Mouse (Mus musculus) liver, embryonic 12.5 days (tissue): ENCODE results near the gene Ppp3ca. TPM values are rescaled to one million over a fixed set of nuclear protein-coding genes. Genes with fewer than 3 reads are reported as not detected.

Source experiments
- ATAC-seq: fragments of 200-750 bp; cut with Nextera tagmentation; 2 replicates; pipeline ENCODE4 v1.8.0; 2017; ENCODE audit warnings: moderate number of reproducible peaks, mild to moderate bottlenecking, moderate library complexity
- H3K27ac ChIP-seq: fragments of 300-500 bp; sonication (generic); 2 replicates; pipeline ENCODE4 v1.5.1; 2016; ENCODE audit warnings: mild to moderate bottlenecking
- H3K27me3 ChIP-seq: fragments of 300-500 bp; sonication (generic); replicated peaks from 2 replicates; pipeline ENCODE4 v1.6.1; 2016; ENCODE audit warnings: mild to moderate bottlenecking, moderate library complexity
- H3K36me3 ChIP-seq: fragments of 300-500 bp; sonication (generic); 2 replicates; pipeline ENCODE4 v1.6.1; 2016; ENCODE audit warnings: mild to moderate bottlenecking, moderate library complexity
- H3K4me1 ChIP-seq: fragments of 300-500 bp; sonication (generic); 2 replicates; pipeline ENCODE4 v1.6.1; 2016
- H3K4me2 ChIP-seq: fragments of 300-500 bp; sonication (generic); 2 replicates; pipeline ENCODE4 v1.6.1; 2016; ENCODE audit warnings: mild to moderate bottlenecking, moderate library complexity
- H3K4me3 ChIP-seq: fragments of 300-500 bp; sonication (generic); 2 replicates; pipeline ENCODE4 v1.5.1; 2016; ENCODE audit warnings: mild to moderate bottlenecking, moderate library complexity
- H3K9ac ChIP-seq: fragments of 300-500 bp; sonication (generic); 2 replicates; pipeline ENCODE4 v1.6.1; 2016; ENCODE audit warnings: mild to moderate bottlenecking, moderate library complexity
- H3K9me3 ChIP-seq: fragments of 300-500 bp; sonication (generic); replicated peaks from 2 replicates; pipeline ENCODE4 v1.6.1; 2016; ENCODE audit warnings: mild to moderate bottlenecking, moderate library complexity
- WGBS: fragments of 180-500 bp; shearing (Covaris S2); methylation state at CpG from one replicate; pipeline ENCODE4 v1.1.7; 2016; ENCODE audit not compliant: insufficient replicate concordance; 5-methylcytosine and 5-hydroxymethylcytosine counted together
- polyA plus RNA-seq: library from polyadenylated mRNA; unstranded; fragments of >200 nt; fragmentation: Nextera tagmentation; extraction: Ambion mirVana; gene quantifications from 2 replicates; pipeline ENCODE4 v1.2.1, GENCODE M21; 2016

Gene Ppp3ca
- polyA plus RNA-seq, 1 experiment from 2014 or later: 25.3 TPM

DNA sequence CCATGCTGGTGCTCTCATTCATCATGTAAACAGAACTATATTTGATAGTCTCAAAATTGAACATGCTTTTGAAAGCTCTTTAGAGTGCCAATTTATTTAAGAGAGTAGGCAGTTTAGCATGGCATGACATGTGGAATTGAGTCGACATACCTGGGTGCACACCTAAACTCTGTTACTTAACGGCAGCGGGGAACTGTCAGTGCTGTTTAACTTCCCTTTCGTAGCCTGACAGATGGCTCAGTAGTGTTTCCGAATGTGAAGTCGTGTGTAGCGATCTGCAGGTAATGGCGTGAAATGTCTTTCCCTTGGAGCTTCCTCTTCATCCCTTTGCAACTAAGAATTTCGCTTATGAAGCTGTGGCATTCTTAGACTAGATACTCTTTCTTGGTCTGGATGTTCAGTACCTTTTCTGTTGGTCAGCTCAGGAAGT lies 107.9 kb downstream of the Ppp3ca start:
- 75% methylated on average over 9 of the region's 9 CpGs for WGBS
- no peak for ATAC-seq

DNA sequence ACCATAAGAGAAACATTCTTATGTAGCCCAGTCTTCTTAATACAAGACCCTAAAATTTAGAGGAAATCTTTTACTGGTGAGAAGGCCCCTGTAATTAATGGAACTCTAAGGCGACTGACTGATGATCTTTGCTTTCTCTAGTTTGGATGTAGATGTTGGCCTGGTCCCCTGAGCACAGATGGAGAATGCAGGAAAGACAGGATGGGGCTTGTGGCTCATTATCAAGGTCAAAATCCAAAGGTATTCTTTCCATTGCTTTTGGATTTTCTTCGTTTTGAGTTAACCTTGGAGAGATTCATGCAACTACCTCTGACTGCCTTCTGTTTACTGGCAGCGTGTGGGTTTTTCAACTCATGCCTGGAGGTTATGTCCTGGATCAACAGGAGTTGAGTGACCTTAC lies 110.4 kb downstream of the Ppp3ca start:
- Histone ChIP-seq H3K4me3 (no peak overlapping the region), H3K4me2 (no peak overlapping the region), H3K36me3 (no peaks in the 10 kb centered on the region), H3K27ac (no peak overlapping the region), H3K9me3 (no peaks in the 10 kb centered on the region), H3K27me3 (no peaks in the 10 kb centered on the region), H3K9ac (no peak overlapping the region), H3K4me1 (no peaks in the 10 kb centered on the region)
- 72% methylated on average over 3 of the region's 3 CpGs for WGBS
- no peak for ATAC-seq

More for the DNA sequence above, 107.9 kb downstream of the Ppp3ca start:
- Histone ChIP-seq H3K9ac (no peak overlapping the region), H3K9me3 (no peaks in the 10 kb centered on the region), H3K4me1 (peaks cover 5% of the 10 kb centered on the region; the same call in 1 of the 2 replicates), H3K27ac (no peak overlapping the region), H3K4me2 (no peak overlapping the region), H3K27me3 (no peaks in the 10 kb centered on the region), H3K36me3 (no peaks in the 10 kb centered on the region), H3K4me3 (no peak overlapping the region)

DNA sequence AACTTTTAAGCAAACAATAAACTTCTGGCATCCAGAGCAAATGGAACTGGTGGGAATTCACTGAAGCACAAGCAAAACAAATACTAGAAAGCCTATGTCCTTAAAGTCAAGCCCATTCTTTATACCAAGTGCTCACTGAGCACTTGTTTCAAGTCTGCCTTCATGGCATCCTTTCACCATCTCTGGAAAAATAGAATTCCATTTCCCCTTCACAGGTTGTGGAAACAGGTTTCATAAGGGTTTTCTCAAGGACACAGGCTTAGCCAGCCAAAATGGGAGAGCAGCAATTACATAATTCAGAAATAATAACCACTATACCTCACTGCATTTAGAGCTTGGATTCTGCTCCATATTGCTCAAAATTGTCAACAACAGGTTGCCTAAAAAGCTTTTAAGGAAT lies 112.1 kb downstream of the Ppp3ca start:
- Histone ChIP-seq H3K27ac (no peak overlapping the region), H3K4me3 (no peak overlapping the region), H3K9me3 (no peaks in the 10 kb centered on the region), H3K36me3 (no peaks in the 10 kb centered on the region), H3K27me3 (no peaks in the 10 kb centered on the region), H3K4me1 (no peaks in the 10 kb centered on the region), H3K4me2 (no peak overlapping the region), H3K9ac (no peak overlapping the region)
- ATAC-seq: no peak

DNA sequence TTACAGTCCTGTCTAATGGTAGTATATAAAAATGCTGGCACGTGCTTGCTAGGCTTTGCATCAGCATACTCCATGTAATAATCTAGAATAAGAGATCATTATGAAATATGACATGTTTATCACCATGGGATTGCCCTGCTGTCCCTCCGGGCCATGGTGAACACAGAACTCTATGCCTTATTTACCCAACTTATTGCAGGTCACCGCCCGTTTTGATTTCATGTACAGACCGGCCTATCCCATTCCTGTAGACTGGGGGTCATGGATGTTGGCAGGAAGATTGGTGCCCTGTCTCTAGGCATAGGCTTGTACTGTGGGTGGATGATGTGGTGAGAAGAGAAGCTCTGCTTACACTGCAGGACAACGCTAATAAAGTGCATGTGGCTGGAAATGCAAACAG lies 115.8 kb downstream of the Ppp3ca start:
- no peak overlapping the region for H3K27ac ChIP-seq
- no peak overlapping the region for H3K4me2 ChIP-seq
- peaks cover 12% of the 10 kb centered on the region for H3K4me1 ChIP-seq
- H3K9me3 ChIP-seq: no peaks in the 10 kb centered on the region
- ATAC-seq: no peak
- WGBS: 87% methylated on average over 6 of the region's 6 CpGs
- H3K4me3 ChIP-seq: no peak overlapping the region
- H3K36me3 ChIP-seq: no peaks in the 10 kb centered on the region
- H3K27me3 ChIP-seq: no peaks in the 10 kb centered on the region
- H3K9ac ChIP-seq: no peak overlapping the region

DNA sequence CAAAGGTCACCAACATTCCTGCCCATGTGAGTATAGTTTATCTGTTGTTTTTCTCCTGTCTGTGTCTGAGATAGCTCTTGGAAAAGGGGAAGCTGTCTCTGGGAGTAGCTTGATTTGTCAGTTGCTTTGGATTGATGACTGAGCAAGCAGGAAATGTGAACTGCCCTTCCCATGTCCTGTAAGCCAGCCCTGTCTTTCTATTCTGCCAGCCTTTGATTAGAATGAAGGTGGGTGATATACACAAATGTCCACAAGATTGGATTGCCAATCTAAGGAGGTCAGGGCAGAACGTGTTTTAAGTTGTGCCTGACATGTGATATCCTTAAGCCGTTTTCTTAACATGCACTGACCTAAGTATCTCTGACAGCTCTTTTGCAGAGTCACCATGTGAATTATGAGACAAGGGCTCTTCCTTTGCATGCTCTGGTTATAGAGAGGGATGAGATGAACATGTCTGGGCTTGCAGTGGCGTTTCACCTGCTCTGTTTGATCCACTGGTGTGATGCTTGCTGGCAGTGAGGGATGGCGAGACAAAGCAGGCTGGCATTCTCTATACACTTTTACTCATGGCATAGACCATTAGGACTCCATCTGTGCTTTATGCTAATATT lies 120.4 kb downstream of the Ppp3ca start:
- WGBS: 21% methylated on average over 4 of the region's 4 CpGs
- Histone ChIP-seq H3K36me3 (no peaks in the 10 kb centered on the region), H3K9ac (no peak overlapping the region), H3K4me2 (no peak overlapping the region), H3K27ac (peak overlapping the region; percentile 32), H3K9me3 (no peaks in the 10 kb centered on the region), H3K4me1 (peaks cover 50% of the 10 kb centered on the region), H3K27me3 (no peaks in the 10 kb centered on the region), H3K4me3 (no peak overlapping the region)
- peak; percentile 52 for ATAC-seq

DNA sequence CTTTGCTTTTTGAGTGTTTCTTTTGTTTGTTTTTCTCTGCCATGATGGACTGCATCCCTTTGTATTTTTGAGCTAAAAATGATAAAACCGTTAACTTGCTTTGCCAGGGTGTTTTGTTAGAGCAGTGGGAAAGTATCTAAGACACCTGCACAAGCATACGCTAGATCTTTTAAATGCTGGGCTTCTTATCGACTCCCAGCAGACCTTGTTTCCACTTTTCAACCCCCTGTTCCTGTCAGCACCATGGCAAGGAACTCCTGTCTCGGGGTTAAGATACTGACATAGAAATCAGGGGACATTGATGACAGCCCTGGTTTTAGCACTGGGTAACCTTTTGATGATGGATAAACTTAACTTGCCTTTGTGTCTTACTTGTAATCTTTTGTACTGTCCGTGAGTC lies 121.5 kb downstream of the Ppp3ca start:
- ATAC-seq: peak; percentile 78
- peak overlapping the region; percentile 10 for H3K4me2 ChIP-seq
- H3K4me1 ChIP-seq: peaks cover 50% of the 10 kb centered on the region
- no peaks in the 10 kb centered on the region for H3K9me3 ChIP-seq
- H3K27ac ChIP-seq: peak overlapping the region; percentile 67
- H3K36me3 ChIP-seq: no peaks in the 10 kb centered on the region
- no peaks in the 10 kb centered on the region for H3K27me3 ChIP-seq
- no peak overlapping the region for H3K4me3 ChIP-seq
- H3K9ac ChIP-seq: no peak overlapping the region
- WGBS: 25% methylated on average over 5 of the region's 5 CpGs

DNA sequence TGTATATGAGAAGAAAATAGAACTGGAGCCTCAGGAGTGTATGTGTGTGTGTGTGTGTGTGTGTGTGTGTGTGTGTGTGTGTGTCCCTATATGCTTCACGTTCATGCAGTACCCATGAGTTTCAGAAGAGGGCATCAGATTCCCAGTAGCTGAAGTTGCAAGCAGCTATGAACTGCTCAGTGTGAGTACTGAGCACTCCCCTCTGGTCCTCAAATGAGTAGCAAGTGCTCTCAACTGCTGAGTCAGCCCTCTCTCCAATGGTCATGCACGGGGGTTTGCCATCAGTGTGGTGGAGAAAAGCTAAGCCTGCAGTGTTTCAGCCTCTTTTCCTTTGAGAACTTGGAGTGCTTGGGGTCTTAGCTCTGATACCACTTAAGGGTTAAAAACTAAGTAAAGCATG lies 122.0 kb downstream of the Ppp3ca start:
- Histone ChIP-seq H3K4me3 (no peak overlapping the region), H3K36me3 (no peaks in the 10 kb centered on the region), H3K9me3 (no peaks in the 10 kb centered on the region), H3K4me1 (peaks cover 56% of the 10 kb centered on the region), H3K9ac (no peak overlapping the region), H3K27ac (no peak overlapping the region), H3K27me3 (no peaks in the 10 kb centered on the region), H3K4me2 (0 out of 2 replicates have a peak overlapping the region, but pooled peaks have one; percentile 10)
- ATAC-seq: peak; percentile 14; the same call in 1 of the 2 replicates
- 86% methylated on average over 2 of the region's 2 CpGs for WGBS

DNA sequence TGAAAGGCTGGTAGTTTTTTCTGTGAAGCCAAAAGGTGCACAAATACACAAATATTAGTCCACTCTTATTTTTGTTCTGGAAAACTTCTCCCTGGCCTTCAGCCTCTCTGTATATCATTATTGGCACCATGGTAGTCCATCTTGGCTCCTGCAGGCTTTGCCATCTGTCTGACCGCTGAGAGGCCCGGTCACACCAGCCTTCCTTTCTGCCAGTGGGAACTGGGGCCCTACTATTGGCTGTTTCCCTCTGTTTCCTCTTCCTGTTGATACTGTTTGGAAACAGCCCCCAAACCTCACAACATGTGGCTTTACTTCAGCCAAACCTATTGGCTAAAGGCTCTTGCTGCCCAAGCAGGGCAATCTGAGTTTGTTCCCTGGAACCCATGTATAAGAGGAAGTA lies 123.5 kb downstream of the Ppp3ca start:
- Histone ChIP-seq H3K9ac (no peak overlapping the region), H3K4me3 (no peak overlapping the region), H3K4me2 (no peak overlapping the region), H3K4me1 (peaks cover 57% of the 10 kb centered on the region), H3K27ac (no peak overlapping the region), H3K36me3 (peaks cover 5% of the 10 kb centered on the region; the same call in 1 of the 2 replicates), H3K9me3 (no peaks in the 10 kb centered on the region), H3K27me3 (no peaks in the 10 kb centered on the region)
- WGBS: 52% methylated on average over 2 of the region's 2 CpGs
- no peak for ATAC-seq

DNA sequence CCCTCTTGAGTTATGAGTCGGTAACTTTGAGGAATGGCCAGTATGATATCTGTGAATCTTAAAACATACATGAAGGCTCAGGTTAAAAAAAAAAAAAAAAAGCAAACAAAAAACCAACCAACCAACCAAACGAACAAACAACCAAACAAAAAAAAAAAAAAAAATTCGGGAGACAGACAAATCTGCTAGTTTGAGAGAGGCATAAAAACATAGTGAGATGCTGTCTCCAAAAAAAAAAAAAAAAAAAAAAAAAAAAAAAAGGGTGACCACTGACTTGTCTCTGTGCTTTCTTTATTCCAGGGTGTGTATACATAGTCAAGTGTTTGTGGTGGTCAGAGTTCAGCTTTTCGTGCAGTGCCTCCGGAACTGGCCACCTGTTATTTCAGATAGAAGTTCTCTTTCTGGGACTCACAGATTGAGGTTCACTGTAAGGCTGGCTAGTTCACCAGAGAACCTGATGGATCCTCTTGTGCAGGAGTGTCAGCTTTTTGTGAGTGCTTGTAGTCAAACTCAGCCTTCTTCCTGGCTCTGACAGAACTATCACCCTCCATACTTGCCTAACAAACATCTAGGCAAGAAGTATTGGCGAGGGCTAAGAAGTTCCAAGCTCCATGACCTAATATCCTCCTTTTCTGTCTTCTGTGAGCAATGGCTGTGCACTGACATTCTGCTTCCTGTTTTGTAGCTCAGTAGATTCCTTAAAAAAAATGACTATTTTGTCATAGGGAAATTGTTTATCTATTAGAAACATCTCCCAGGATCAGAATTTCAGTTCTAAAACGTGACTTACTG lies 124.7 kb downstream of the Ppp3ca start:
- WGBS: 44% methylated on average over 7 of the region's 7 CpGs
- Histone ChIP-seq H3K9ac (no peak overlapping the region), H3K4me1 (peaks cover 53% of the 10 kb centered on the region), H3K4me2 (no peak overlapping the region), H3K36me3 (peaks cover 5% of the 10 kb centered on the region; the same call in 1 of the 2 replicates), H3K9me3 (no peaks in the 10 kb centered on the region), H3K27me3 (no peaks in the 10 kb centered on the region), H3K27ac (no peak overlapping the region), H3K4me3 (no peak overlapping the region)
- no peak for ATAC-seq

DNA sequence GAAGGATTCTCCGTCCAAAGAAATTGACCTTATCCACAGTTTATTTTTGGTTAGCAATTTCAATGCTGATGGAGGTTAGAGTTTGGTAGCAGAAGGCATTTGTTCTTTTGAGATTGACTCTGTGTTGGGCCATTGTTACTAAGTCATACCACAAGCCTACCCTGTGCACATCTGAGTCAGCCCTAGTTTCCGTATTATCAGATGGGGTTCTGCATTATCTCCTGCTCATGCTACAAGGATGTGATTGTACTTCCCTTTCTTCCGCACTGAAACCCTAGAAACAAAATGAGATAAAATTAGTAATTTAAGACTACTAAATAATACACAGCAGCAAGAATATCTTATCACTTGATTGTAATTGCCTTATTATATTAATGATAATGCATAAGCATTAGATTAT lies 129.0 kb downstream of the Ppp3ca start:
- no peak for ATAC-seq
- Histone ChIP-seq H3K4me2 (no peak overlapping the region), H3K4me1 (peaks cover 15% of the 10 kb centered on the region), H3K9me3 (no peaks in the 10 kb centered on the region), H3K4me3 (no peak overlapping the region), H3K9ac (no peak overlapping the region), H3K27ac (no peak overlapping the region), H3K27me3 (no peaks in the 10 kb centered on the region), H3K36me3 (peaks cover 5% of the 10 kb centered on the region; the same call in 1 of the 2 replicates)
- WGBS: 62% methylated on average over 3 of the region's 3 CpGs

DNA sequence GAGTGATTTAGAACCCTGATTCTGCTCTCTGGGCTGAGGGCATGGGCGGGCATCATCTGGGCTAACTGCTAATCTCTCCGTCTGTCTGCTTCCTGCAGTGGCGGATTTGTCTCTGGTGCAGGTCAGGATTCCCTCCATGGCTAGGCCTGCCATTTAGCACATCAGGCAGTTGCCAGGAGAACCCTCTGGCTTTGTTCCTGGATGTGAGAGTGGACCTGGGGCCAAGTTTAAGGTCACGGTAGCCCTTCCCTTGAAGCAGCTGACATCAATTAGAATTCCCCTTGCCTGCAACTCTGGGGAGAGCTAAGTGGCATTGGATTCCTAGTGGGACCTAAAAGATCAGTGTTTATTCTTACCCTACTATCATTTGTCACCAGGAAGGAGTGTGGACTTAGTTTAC lies 132.7 kb downstream of the Ppp3ca start:
- no peak for ATAC-seq
- Histone ChIP-seq H3K36me3 (peaks cover 5% of the 10 kb centered on the region; the same call in 1 of the 2 replicates), H3K9me3 (no peaks in the 10 kb centered on the region), H3K4me3 (no peak overlapping the region), H3K27me3 (no peaks in the 10 kb centered on the region), H3K9ac (no peak overlapping the region), H3K27ac (no peak overlapping the region), H3K4me1 (no peaks in the 10 kb centered on the region), H3K4me2 (no peak overlapping the region)
- WGBS: 85% methylated on average over 4 of the region's 4 CpGs

DNA sequence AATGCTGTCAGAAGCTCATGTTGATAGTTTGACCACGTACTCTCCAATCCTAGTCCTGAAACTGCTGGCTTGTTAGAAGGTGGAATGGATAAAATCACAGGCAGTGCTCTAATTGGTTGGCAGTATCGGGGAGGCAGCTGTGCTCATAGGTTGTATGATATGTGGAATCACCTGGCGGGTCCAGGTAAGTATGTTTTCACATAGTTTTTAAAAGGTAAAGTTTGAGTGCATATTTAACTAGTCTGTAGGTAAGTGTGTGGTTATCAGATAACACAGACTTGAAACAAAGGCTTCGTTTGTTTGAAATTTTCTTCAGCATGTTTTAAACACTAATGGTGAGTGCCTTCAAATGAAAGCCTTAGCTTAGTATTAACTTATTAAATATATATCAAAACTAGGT lies 136.0 kb downstream of the Ppp3ca start:
- H3K9ac ChIP-seq: no peak overlapping the region
- no peaks in the 10 kb centered on the region for H3K9me3 ChIP-seq
- no peak overlapping the region for H3K4me2 ChIP-seq
- no peaks in the 10 kb centered on the region for H3K27me3 ChIP-seq
- H3K27ac ChIP-seq: no peak overlapping the region
- WGBS: 71% methylated on average over 4 of the region's 4 CpGs
- ATAC-seq: no peak
- H3K36me3 ChIP-seq: no peaks in the 10 kb centered on the region
- no peak overlapping the region for H3K4me3 ChIP-seq
- H3K4me1 ChIP-seq: no peaks in the 10 kb centered on the region
